In the genomic region with DNA sequence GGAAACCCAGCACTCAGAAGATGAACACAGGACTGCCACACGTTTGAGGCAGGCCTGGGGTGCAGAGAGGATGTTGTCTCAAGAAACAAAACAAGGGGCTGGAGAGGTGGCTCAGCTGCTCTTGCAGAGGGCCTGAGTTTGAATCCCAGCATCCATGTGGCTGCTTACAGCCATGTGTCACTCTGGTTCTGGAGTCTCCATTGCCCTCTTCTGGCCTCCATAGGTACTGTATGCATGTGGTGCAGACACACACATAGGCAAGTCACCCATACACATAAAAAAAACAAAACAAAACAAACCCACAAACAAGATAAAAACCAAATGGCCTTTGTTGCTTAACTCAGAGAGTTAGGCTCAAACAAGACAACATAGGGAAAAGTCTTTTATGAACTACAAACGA, we compare ENCODE assay signal across 13 mouse cellular contexts. TPM values are rescaled to one million over a fixed set of nuclear protein-coding genes. Genes with fewer than 3 reads are reported as not detected.
DNase-seq lines count a peak whose midpoint lies in the region; ATAC-seq and TF ChIP-seq lines count a peak whose summit lies in the region.
"Had no signal": no experiment of that assay in that cellular context is flagged by ENCODE, and none has a peak within 500 bp of the region (broad histone marks: within the 10 kb centered on the region; RNA-seq: fewer than 3 reads in every experiment).

No protein-coding gene starts in this region.

- ATAC-seq in midbrain, embryonic 13.5 days: no peak
- no peak for ATAC-seq in midbrain, embryonic 11.5 days (ENCODE audit: low FRiP score)
- no peak for ATAC-seq in liver, embryonic 13.5 days (ENCODE audit: low read depth)

- peaks cover 15% of the 10 kb centered on the region for H3K4me1 ChIP-seq in cerebellum, adult 2 months (ENCODE audit: control insufficient read depth, insufficient read depth, low read length)
- peaks cover 60% of the 10 kb centered on the region for H3K4me1 ChIP-seq in midbrain, embryonic 13.5 days (replicated peaks)
- peaks cover 12% of the 10 kb centered on the region for H3K4me1 ChIP-seq in midbrain, embryonic 11.5 days (ENCODE audit: control insufficient read depth, insufficient read depth, low read length)
- peaks cover 45% of the 10 kb centered on the region for H3K4me1 ChIP-seq in liver, embryonic 13.5 days (replicated peaks)

- no peak overlapping the region for H3K9ac ChIP-seq in midbrain, embryonic 13.5 days (replicated peaks)
- no peak overlapping the region for H3K9ac ChIP-seq in midbrain, embryonic 11.5 days (ENCODE audit: low read length)
- H3K9ac ChIP-seq in liver, embryonic 13.5 days: no peak overlapping the region
- H3K9ac ChIP-seq: limb, embryonic 15.5 days had no signal

- H3K4me3 ChIP-seq in cerebellum, adult 2 months (replicated peaks; ENCODE audit: insufficient read depth, low read depth, low read length): no peak overlapping the region
- no peak overlapping the region for H3K4me3 ChIP-seq in midbrain, embryonic 13.5 days (replicated peaks)
- no peak overlapping the region for H3K4me3 ChIP-seq in midbrain, embryonic 11.5 days (ENCODE audit: low read depth, low read length)
- no peak overlapping the region for H3K4me3 ChIP-seq in liver, embryonic 13.5 days (replicated peaks)
- H3K4me3 ChIP-seq: kidney, embryonic 15.5 days; limb, embryonic 15.5 days had no signal

- DNase-seq in cerebellum, adult 2 months: no peak
- DNase-seq in cerebellum, postnatal 25 days: no peak
- no peak for DNase-seq in midbrain, embryonic 11.5 days (ENCODE audit: low spot score, missing footprints)
- DNase-seq in adipocyte (ENCODE audit: low spot score): peak; percentile 51
- DNase-seq in liver, embryonic 13.5 days: peak; percentile 36
- DNase-seq in embryo, embryonic 10 days (ENCODE audit: low spot score): no peak
- no peak for DNase-seq in adrenal gland, postnatal 36 days
- DNase-seq: cerebellum, adult 11 months; heart, adult 11 months had no signal

- H3K9me3 ChIP-seq in midbrain, embryonic 13.5 days: no peaks in the 10 kb centered on the region
- H3K9me3 ChIP-seq in midbrain, embryonic 11.5 days (ENCODE audit: control insufficient read depth, low read length): no peaks in the 10 kb centered on the region
- H3K9me3 ChIP-seq in liver, embryonic 13.5 days (replicated peaks): no peaks in the 10 kb centered on the region
- H3K9me3 ChIP-seq: limb, embryonic 15.5 days had no signal

- H3K36me3 ChIP-seq in midbrain, embryonic 13.5 days: peaks cover 53% of the 10 kb centered on the region
- H3K36me3 ChIP-seq in midbrain, embryonic 11.5 days (ENCODE audit: control insufficient read depth, insufficient read depth, low read length): peaks cover 5% of the 10 kb centered on the region
- H3K36me3 ChIP-seq in liver, embryonic 13.5 days: peaks cover 56% of the 10 kb centered on the region

- no peak overlapping the region for H3K27ac ChIP-seq in cerebellum, adult 2 months (ENCODE audit: insufficient read depth, low read length)
- peak overlapping the region; percentile 3; the same call in 1 of the 2 replicates for H3K27ac ChIP-seq in midbrain, embryonic 13.5 days
- H3K27ac ChIP-seq in midbrain, embryonic 11.5 days (ENCODE audit: low read depth, low read length): no peak overlapping the region
- no peak overlapping the region for H3K27ac ChIP-seq in liver, embryonic 13.5 days
- H3K27ac ChIP-seq: kidney, embryonic 15.5 days; limb, embryonic 15.5 days had no signal

- 89% methylated on average over 2 of the region's 2 CpGs for WGBS in cerebellum, adult 2 months
- WGBS in midbrain, embryonic 13.5 days: 90% methylated on average over 2 of the region's 2 CpGs
- 91% methylated on average over 2 of the region's 2 CpGs for WGBS in midbrain, embryonic 11.5 days
- 84% methylated on average over 2 of the region's 2 CpGs for WGBS in liver, embryonic 13.5 days (ENCODE audit: insufficient replicate concordance)

- H3K4me2 ChIP-seq in midbrain, embryonic 13.5 days (replicated peaks): no peak overlapping the region
- no peak overlapping the region for H3K4me2 ChIP-seq in midbrain, embryonic 11.5 days
- H3K4me2 ChIP-seq in liver, embryonic 13.5 days: no peak overlapping the region

- no peaks in the 10 kb centered on the region for H3K27me3 ChIP-seq in cerebellum, adult 2 months (ENCODE audit: control insufficient read depth, insufficient read depth, low read length)
- no peaks in the 10 kb centered on the region for H3K27me3 ChIP-seq in midbrain, embryonic 13.5 days
- no peaks in the 10 kb centered on the region for H3K27me3 ChIP-seq in midbrain, embryonic 11.5 days (ENCODE audit: control insufficient read depth, insufficient read depth, low read length)
- no peaks in the 10 kb centered on the region for H3K27me3 ChIP-seq in liver, embryonic 13.5 days
- H3K27me3 ChIP-seq: kidney, embryonic 15.5 days; limb, embryonic 15.5 days had no signal

- peak; percentile 32; the same call in 1 of the 2 replicates for TF ChIP-seq CTCF in cerebellum, adult 2 months (IDR thresholded peaks at IDR 0.05; ENCODE audit: borderline replicate concordance, insufficient read depth, low read depth, low read length)

- TF ChIP-seq POLR2A in cerebellum, adult 2 months (IDR thresholded peaks at IDR 0.05; ENCODE audit: borderline replicate concordance, insufficient read depth, low read length): no peak

RNA-seq across cellular contexts. Expression of gene Lemd2, which starts 2.3 kb away (rescaled TPM):
- polyA plus RNA-seq in cerebellum, adult 2 months (2012; rRNA removed): 76.4 and 76.5 TPM in 2 replicates
- 16.5 and 24.0 TPM in 2 replicates for polyA plus RNA-seq in midbrain, embryonic 13.5 days (2015; fragmentation: Nextera tagmentation; extraction: Ambion mirVana)
- polyA plus RNA-seq in midbrain, embryonic 11.5 days (2014; fragmentation: Nextera tagmentation; extraction: Ambion mirVana): 13.2 and 16.3 TPM in 2 replicates
- polyA plus RNA-seq in liver, embryonic 13.5 days (2015; fragmentation: Nextera tagmentation; extraction: Ambion mirVana): 3.0 and 4.6 TPM in 2 replicates
- 10 to 100 TPM; 66.5 to 76.6 TPM for total RNA-seq in adrenal gland, postnatal 36 days (2021)

RNA-seq across cellular contexts. Expression of gene Ip6k3, which starts 34.4 kb away (rescaled TPM):
- 0.76 and 1.4 TPM in 2 replicates for polyA plus RNA-seq in cerebellum, adult 2 months (2012; rRNA removed)
- 0.22 and 0.46 TPM in 2 replicates for polyA plus RNA-seq in midbrain, embryonic 13.5 days (2015; fragmentation: Nextera tagmentation; extraction: Ambion mirVana)
- polyA plus RNA-seq in midbrain, embryonic 11.5 days (2014; fragmentation: Nextera tagmentation; extraction: Ambion mirVana): 0.07 and 0.48 TPM in 2 replicates
- polyA plus RNA-seq in liver, embryonic 13.5 days (2015; fragmentation: Nextera tagmentation; extraction: Ambion mirVana): 0.06 TPM in 1 of 2 replicates, not detected in the other
- total RNA-seq in adrenal gland, postnatal 36 days (2021): 1 to 10 TPM in 1 of 2 experiments, under 1 TPM in 1; 0.82 to 3.7 TPM
- polyA plus RNA-seq: erythroblast, embryonic 14.5 days had no signal

Comparison
In these comparisons a context has a peak if more than half of its experiments do, and no peak if none do; other contexts are left out.
1. DNase-seq: peak in adipocyte (single experiment) and liver, embryonic 13.5 days (single experiment); none in cerebellum, adult 2 months (0 of 2), cerebellum, postnatal 25 days (0 of 2), midbrain, embryonic 11.5 days (single experiment), embryo, embryonic 10 days (single experiment) and adrenal gland, postnatal 36 days (0 of 2).